Mouse (Mus musculus) liver, embryonic 14.5 days (tissue): ENCODE measurements around the gene BC048403.

Source experiments
- CTCF ChIP-seq: IDR thresholded peaks from 2 replicates; pipeline ENCODE4 v1.5.1; 2016; ENCODE audit warnings: antibody characterized with exemption, low read depth, control low read depth
- EP300 ChIP-seq: IDR thresholded peaks from 2 replicates; pipeline ENCODE4 v1.6.1; 2016; ENCODE audit warnings: antibody characterized with exemption, low read depth

- TF ChIP-seq CTCF: no peak
- no peak for TF ChIP-seq EP300
Observed at GRCm38 (mm10) chr10:121754237-121754636, 14.5 kb downstream of the BC048403 start.
